Mouse (Mus musculus): Measurements from ENCODE around the gene Zfp36l2. TPM values are rescaled to one million over a fixed set of nuclear protein-coding genes. Genes with fewer than 3 reads are reported as not detected.
A peak's percentile ranks its signal among the peaks of the same experiment; 100 is the strongest.

Gene Zfp36l2
- polyA plus RNA-seq, 2 experiments from 2014 or later, result 31.3 to 64.3 TPM

- no peak for ATAC-seq
Measured at GRCm38 (mm10) chr17:84176446-84176845, 11.3 kb downstream of the Zfp36l2 start.

- ATAC-seq, result no peak
Measured at GRCm38 (mm10) chr17:84175196-84175595, 12.6 kb downstream of the Zfp36l2 start.

- no peak for ATAC-seq
Measured at GRCm38 (mm10) chr17:84167377-84167776, 20.4 kb downstream of the Zfp36l2 start.

- peak; percentile 20 for ATAC-seq
Measured at GRCm38 (mm10) chr17:84166135-84166860, 21.4 kb downstream of the Zfp36l2 start.

- no peak for ATAC-seq
Measured at GRCm38 (mm10) chr17:84165735-84166134, 22.0 kb downstream of the Zfp36l2 start.

- no peak for ATAC-seq
Measured at GRCm38 (mm10) chr17:84164146-84164545, 23.6 kb downstream of the Zfp36l2 start.

- peak; percentile 71 for ATAC-seq
Measured at GRCm38 (mm10) chr17:84163066-84163785, 24.5 kb downstream of the Zfp36l2 start.

- no peak for ATAC-seq
Measured at GRCm38 (mm10) chr17:84162211-84162760, 25.5 kb downstream of the Zfp36l2 start.

- peak; percentile 21 for ATAC-seq
Measured at GRCm38 (mm10) chr17:84161231-84161854, 26.4 kb downstream of the Zfp36l2 start.

- no peak for ATAC-seq
Measured at GRCm38 (mm10) chr17:84158891-84159290, 28.9 kb downstream of the Zfp36l2 start.

- ATAC-seq, result no peak
Measured at GRCm38 (mm10) chr17:84158461-84158795, 29.3 kb downstream of the Zfp36l2 start.

GRCm38 (mm10) chr17:84157743-84158460, 29.8 kb downstream of the Zfp36l2 start:
- ATAC-seq, result no peak

GRCm38 (mm10) chr17:84156748-84157742, 30.7 kb downstream of the Zfp36l2 start:
- no peak for ATAC-seq

GRCm38 (mm10) chr17:84156227-84156573, 31.5 kb downstream of the Zfp36l2 start:
- no peak for ATAC-seq

- no peak for ATAC-seq
Measured at GRCm38 (mm10) chr17:84155516-84156226, 32.1 kb downstream of the Zfp36l2 start.

GRCm38 (mm10) chr17:84155029-84155338, 32.8 kb downstream of the Zfp36l2 start:
- no peak for ATAC-seq

GRCm38 (mm10) chr17:84154302-84155028, 33.3 kb downstream of the Zfp36l2 start:
- ATAC-seq, result no peak

GRCm38 (mm10) chr17:84152976-84153786, 34.6 kb downstream of the Zfp36l2 start:
- ATAC-seq, result no peak

GRCm38 (mm10) chr17:84152206-84152975, 35.4 kb downstream of the Zfp36l2 start:
- no peak for ATAC-seq
